Mouse (Mus musculus) T-helper 17 cell (primary cell): ENCODE data around the gene Gm20388.

Experiments
- in situ Hi-C, 2 experiments: fragments of 300-600 bp; cut with MboI, MseI; formaldehyde crosslinking; loops; 1 replicate in 1 of 2; 2 replicates in 1 of 2; pipeline ENCODE4 v1.15.1; 2025; ENCODE audit warnings: high pct_unique_total_duplicates in 2 of 2

The Gm20388 gene

GRCm38 (mm10) chr8:123877865-123878264 is 3967.2 kb downstream of the Gm20388 start:
- in situ Hi-C loops, result loop anchor here in 1 of 2 experiments (10.0 kb wide), 1 partner anchor 1993 kb away; no protein-coding TSS in a partner anchor

GRCm38 (mm10) chr8:123880271-123880670 is 3969.6 kb downstream of the Gm20388 start:
- in situ Hi-C loops, result no loop called here

- in situ Hi-C loops, result no loop called here
These were observed 3970.2 kb downstream of the Gm20388 start for GRCm38 (mm10) chr8:123880821-123881350.

GRCm38 (mm10) chr8:123882412-123882811 is 3971.8 kb downstream of the Gm20388 start:
- in situ Hi-C loops, result no loop called here

- in situ Hi-C loops, result no loop called here
These were observed 3972.5 kb downstream of the Gm20388 start for GRCm38 (mm10) chr8:123883094-123883493.

GRCm38 (mm10) chr8:123884721-123885565 is 3974.3 kb downstream of the Gm20388 start:
- in situ Hi-C loops, result no loop called here

GRCm38 (mm10) chr8:123887163-123887562 is 3976.5 kb downstream of the Gm20388 start:
- in situ Hi-C loops, result no loop called here

GRCm38 (mm10) chr8:123887956-123888355 is 3977.3 kb downstream of the Gm20388 start:
- in situ Hi-C loops, result no loop called here

GRCm38 (mm10) chr8:123889797-123890196 is 3979.2 kb downstream of the Gm20388 start:
- in situ Hi-C loops, result no loop called here

- in situ Hi-C loops, result no loop called here
These were observed 3980.6 kb downstream of the Gm20388 start for GRCm38 (mm10) chr8:123891271-123891670.

- in situ Hi-C loops, result no loop called here
These were observed 3981.4 kb downstream of the Gm20388 start for GRCm38 (mm10) chr8:123891883-123892585.

- in situ Hi-C loops, result no loop called here
These were observed 3982.0 kb downstream of the Gm20388 start for GRCm38 (mm10) chr8:123892586-123893155.

GRCm38 (mm10) chr8:123893413-123893812 is 3982.8 kb downstream of the Gm20388 start:
- in situ Hi-C loops, result no loop called here

GRCm38 (mm10) chr8:123894502-123895097 is 3984.0 kb downstream of the Gm20388 start, which contains the start of gene Acta1:
Gene Acta1 (minus strand): TSS chr8:123894751.
- in situ Hi-C loops, result no loop called here

- in situ Hi-C loops, result no loop called here
These were observed 3984.6 kb downstream of the Gm20388 start for GRCm38 (mm10) chr8:123895230-123895629.

GRCm38 (mm10) chr8:123895680-123896365 is 3985.2 kb downstream of the Gm20388 start:
- in situ Hi-C loops, result no loop called here

GRCm38 (mm10) chr8:123896366-123896761 is 3985.7 kb downstream of the Gm20388 start:
- in situ Hi-C loops, result no loop called here

GRCm38 (mm10) chr8:123896774-123897173 is 3986.1 kb downstream of the Gm20388 start:
- in situ Hi-C loops, result no loop called here

- in situ Hi-C loops, result no loop called here
These were observed 3987.9 kb downstream of the Gm20388 start for GRCm38 (mm10) chr8:123898576-123898975.

GRCm38 (mm10) chr8:123899366-123899765 is 3988.7 kb downstream of the Gm20388 start:
- in situ Hi-C loops, result no loop called here

GRCm38 (mm10) chr8:123902653-123903052 is 3992.0 kb downstream of the Gm20388 start:
- in situ Hi-C loops, result no loop called here
